Mouse (Mus musculus) stomach, adult 2 months (tissue): ENCODE results near the gene Vmn1r149. TPM values are rescaled to one million over a fixed set of nuclear protein-coding genes. Genes with fewer than 3 reads are reported as not detected.

ENCODE experiments used
- polyA plus RNA-seq: library from polyadenylated mRNA; depleted of rRNA; stranded (reverse); fragments of >200 nt; gene quantifications from 2 replicates; pipeline ENCODE4 v1.2.3, GENCODE M21; 2012; rRNA removed

Vmn1r149 gene
- polyA plus RNA-seq = not detected in 2 replicates

GRCm38 (mm10) chr7:22438129-22438528 lies at the start of gene Vmn1r149:
TSS of gene Vmn1r149 (minus strand) at chr7:22438229.

GRCm38 (mm10) chr7:22463975-22464374 lies 25.9 kb upstream of the Vmn1r149 start, which contains the start of gene Gm10665:
TSS of gene Gm10665 (minus strand) at chr7:22464075.

GRCm38 (mm10) chr7:22413283-22413682 lies 24.7 kb downstream of the Vmn1r149 start, which contains the start of gene Vmn1r148:
TSS of gene Vmn1r148 (plus strand) at chr7:22413583.

Other genes starting within 250 kb of the Vmn1r149 start
- gene Vmn1r143, start 248.9 kb downstream of the Vmn1r149 start, polyA plus RNA-seq = not detected in 2 replicates
- gene Gm8653, start 237.0 kb downstream of the Vmn1r149 start, polyA plus RNA-seq = not detected in 2 replicates
- not detected in 2 replicates for gene Gm8453, start 208.7 kb downstream of the Vmn1r149 start, polyA plus RNA-seq
- gene Gm4187, start 108.5 kb downstream of the Vmn1r149 start, polyA plus RNA-seq = not detected in 2 replicates
- gene Gm8660, start 67.2 kb downstream of the Vmn1r149 start, polyA plus RNA-seq = not detected in 2 replicates
- gene Vmn1r148, start 24.6 kb downstream of the Vmn1r149 start, polyA plus RNA-seq = not detected in 2 replicates
- gene Gm10665, start 25.8 kb upstream of the Vmn1r149 start, polyA plus RNA-seq = not detected in 2 replicates
- not detected in 2 replicates for gene Vmn1r151, start 61.4 kb upstream of the Vmn1r149 start, polyA plus RNA-seq
- not detected in 2 replicates for gene Vmn1r152, start 84.7 kb upstream of the Vmn1r149 start, polyA plus RNA-seq
- not detected in 2 replicates for gene Gm8677, start 96.7 kb upstream of the Vmn1r149 start, polyA plus RNA-seq
- gene Gm4201, start 127.1 kb upstream of the Vmn1r149 start, polyA plus RNA-seq = not detected in 2 replicates
- not detected in 2 replicates for gene Gm4565, start 149.9 kb upstream of the Vmn1r149 start, polyA plus RNA-seq
- gene Vmn1r155, start 219.8 kb upstream of the Vmn1r149 start, polyA plus RNA-seq = not detected in 2 replicates